Mouse (Mus musculus): ENCODE measurements at regions not wholly inside any gene's neighbourhood (a gene's known extent, or its start where the extent isn't known, plus 50 kb on each side); places are given as distances from the start of the nearest gene placed in this dataset.
"Not testable (repeated sequence)": the region's sequence is repeated elsewhere in the genome, so short reads cannot be mapped to it uniquely, and the experiment has no call there.

GRCm38 (mm10) chr6:144908646-144909045 is 126.9 kb upstream of the Sox5 start:
- Histone ChIP-seq H3K27me3 (replicated peaks) (no peaks in the 10 kb centered on the region), H3K9me3 (no peaks in the 10 kb centered on the region), H3K27ac (no peak overlapping the region), H3K36me3 (no peaks in the 10 kb centered on the region), H3K4me1 (replicated peaks) (no peaks in the 10 kb centered on the region), H3K9ac (no peak overlapping the region), H3K4me2 (replicated peaks) (no peak overlapping the region), H3K4me3 (replicated peaks) (no peak overlapping the region)
- WGBS = 92% methylated on average over 11 of the region's 11 CpGs
- ATAC-seq = no peak

GRCm38 (mm10) chr6:144903156-144903555 is 121.4 kb upstream of the Sox5 start:
- ATAC-seq = no peak
- H3K9me3 ChIP-seq = no peaks in the 10 kb centered on the region
- 58% methylated on average over 10 of the region's 10 CpGs for WGBS
- H3K36me3 ChIP-seq = no peaks in the 10 kb centered on the region
- no peak overlapping the region for H3K9ac ChIP-seq
- H3K27ac ChIP-seq = no peak overlapping the region
- H3K4me3 ChIP-seq (replicated peaks) = no peak overlapping the region
- H3K27me3 ChIP-seq (replicated peaks) = no peaks in the 10 kb centered on the region
- no peak overlapping the region for H3K4me2 ChIP-seq (replicated peaks)
- H3K4me1 ChIP-seq (replicated peaks) = no peaks in the 10 kb centered on the region

GRCm38 (mm10) chr6:144902267-144902995 is 120.7 kb upstream of the Sox5 start:
- Histone ChIP-seq H3K4me1 (replicated peaks) (no peaks in the 10 kb centered on the region), H3K9me3 (no peaks in the 10 kb centered on the region), H3K27ac (no peak overlapping the region), H3K36me3 (no peaks in the 10 kb centered on the region), H3K4me3 (replicated peaks) (no peak overlapping the region), H3K27me3 (replicated peaks) (no peaks in the 10 kb centered on the region), H3K4me2 (replicated peaks) (no peak overlapping the region), H3K9ac (no peak overlapping the region)
- 72% methylated on average over 20 of the region's 20 CpGs for WGBS
- ATAC-seq = no peak

GRCm38 (mm10) chr6:144901825-144902224 is 120.0 kb upstream of the Sox5 start:
- H3K4me2 ChIP-seq (replicated peaks) = no peak overlapping the region
- H3K9me3 ChIP-seq = no peaks in the 10 kb centered on the region
- H3K9ac ChIP-seq = no peak overlapping the region
- H3K36me3 ChIP-seq = no peaks in the 10 kb centered on the region
- ATAC-seq = peak; percentile 61; the same call in 1 of the 2 replicates
- no peaks in the 10 kb centered on the region for H3K27me3 ChIP-seq (replicated peaks)
- H3K27ac ChIP-seq = no peak overlapping the region
- no peaks in the 10 kb centered on the region for H3K4me1 ChIP-seq (replicated peaks)
- no peak overlapping the region for H3K4me3 ChIP-seq (replicated peaks)
- 65% methylated on average over 9 of the region's 9 CpGs for WGBS

- H3K27me3 ChIP-seq (replicated peaks); H3K36me3 ChIP-seq; H3K9ac ChIP-seq; ATAC-seq; H3K9me3 ChIP-seq; H3K4me3 ChIP-seq (replicated peaks); H3K4me1 ChIP-seq (replicated peaks); H3K27ac ChIP-seq; H3K4me2 ChIP-seq (replicated peaks): not testable (repeated sequence)
- WGBS = 92% methylated on average over 7 of the region's 7 CpGs
These were observed 119.1 kb upstream of the Sox5 start for GRCm38 (mm10) chr6:144900858-144901257.

- Histone ChIP-seq H3K9ac (no peak overlapping the region), H3K9me3 (no peaks in the 10 kb centered on the region), H3K4me3 (replicated peaks) (no peak overlapping the region), H3K4me1 (replicated peaks) (no peaks in the 10 kb centered on the region), H3K4me2 (replicated peaks) (no peak overlapping the region), H3K36me3 (no peaks in the 10 kb centered on the region), H3K27ac (no peak overlapping the region), H3K27me3 (replicated peaks) (no peaks in the 10 kb centered on the region)
- WGBS = 66% methylated on average over 3 of the region's 3 CpGs
- ATAC-seq = no peak
These were observed 115.7 kb upstream of the Sox5 start for GRCm38 (mm10) chr6:144897526-144897925.

GRCm38 (mm10) chr6:144890914-144891313 is 109.1 kb upstream of the Sox5 start:
- no peak overlapping the region for H3K27ac ChIP-seq
- no peak overlapping the region for H3K4me2 ChIP-seq (replicated peaks)
- no peaks in the 10 kb centered on the region for H3K36me3 ChIP-seq
- no peak overlapping the region for H3K9ac ChIP-seq
- no peaks in the 10 kb centered on the region for H3K27me3 ChIP-seq (replicated peaks)
- whole genome bisulfite sequencing = 32% methylated on average over 2 of the region's 2 CpGs
- ATAC-seq = no peak
- H3K4me3 ChIP-seq (replicated peaks) = no peak overlapping the region
- no peaks in the 10 kb centered on the region for H3K9me3 ChIP-seq
- no peaks in the 10 kb centered on the region for H3K4me1 ChIP-seq (replicated peaks)

- Histone ChIP-seq H3K9ac (no peak overlapping the region), H3K4me3 (replicated peaks) (no peak overlapping the region), H3K27me3 (replicated peaks) (no peaks in the 10 kb centered on the region), H3K4me1 (replicated peaks) (no peaks in the 10 kb centered on the region), H3K27ac (no peak overlapping the region), H3K36me3 (no peaks in the 10 kb centered on the region), H3K9me3 (no peaks in the 10 kb centered on the region), H3K4me2 (replicated peaks) (no peak overlapping the region)
- peak; percentile 39; the same call in 1 of the 2 replicates for ATAC-seq
- WGBS = 56% methylated on average over 8 of the region's 8 CpGs
These were observed 108.4 kb upstream of the Sox5 start for GRCm38 (mm10) chr6:144890166-144890565.

GRCm38 (mm10) chr6:144883117-144883516 is 101.3 kb upstream of the Sox5 start:
- Histone ChIP-seq H3K9ac (no peak overlapping the region), H3K4me2 (replicated peaks) (no peak overlapping the region), H3K36me3 (no peaks in the 10 kb centered on the region), H3K27me3 (replicated peaks) (no peaks in the 10 kb centered on the region), H3K27ac (no peak overlapping the region), H3K4me1 (replicated peaks) (no peaks in the 10 kb centered on the region), H3K4me3 (replicated peaks) (no peak overlapping the region), H3K9me3 (no peaks in the 10 kb centered on the region)
- no peak for ATAC-seq
- 76% methylated on average over 4 of the region's 4 CpGs for WGBS

GRCm38 (mm10) chr6:144880098-144880497 is 98.3 kb upstream of the Sox5 start:
- Histone ChIP-seq H3K4me1 (replicated peaks) (no peaks in the 10 kb centered on the region), H3K27ac (no peak overlapping the region), H3K27me3 (replicated peaks) (no peaks in the 10 kb centered on the region), H3K36me3 (no peaks in the 10 kb centered on the region), H3K4me2 (replicated peaks) (no peak overlapping the region), H3K9me3 (no peaks in the 10 kb centered on the region), H3K9ac (no peak overlapping the region), H3K4me3 (replicated peaks) (no peak overlapping the region)
- 85% methylated on average over 10 of the region's 10 CpGs for WGBS
- no peak for ATAC-seq

GRCm38 (mm10) chr6:144876758-144877157 is 95.0 kb upstream of the Sox5 start:
- Histone ChIP-seq H3K9ac (no peak overlapping the region), H3K36me3 (no peaks in the 10 kb centered on the region), H3K27ac (no peak overlapping the region), H3K9me3 (no peaks in the 10 kb centered on the region), H3K4me3 (replicated peaks) (no peak overlapping the region), H3K27me3 (replicated peaks) (no peaks in the 10 kb centered on the region), H3K4me2 (replicated peaks) (no peak overlapping the region), H3K4me1 (replicated peaks) (no peaks in the 10 kb centered on the region)
- WGBS = 87% methylated on average over 12 of the region's 12 CpGs
- ATAC-seq = no peak

- H3K27ac ChIP-seq = no peak overlapping the region
- H3K9me3 ChIP-seq = no peaks in the 10 kb centered on the region
- H3K4me1 ChIP-seq (replicated peaks) = no peaks in the 10 kb centered on the region
- H3K9ac ChIP-seq = no peak overlapping the region
- H3K4me3 ChIP-seq (replicated peaks) = no peak overlapping the region
- H3K27me3 ChIP-seq (replicated peaks) = no peaks in the 10 kb centered on the region
- 59% methylated on average over 9 of the region's 9 CpGs for WGBS
- no peak overlapping the region for H3K4me2 ChIP-seq (replicated peaks)
- H3K36me3 ChIP-seq = no peaks in the 10 kb centered on the region
- no peak for ATAC-seq
These were observed 94.1 kb upstream of the Sox5 start for GRCm38 (mm10) chr6:144875862-144876261.

GRCm38 (mm10) chr6:144874251-144874650 is 92.5 kb upstream of the Sox5 start:
- ATAC-seq = no peak
- 81% methylated on average over 5 of the region's 5 CpGs for WGBS
- no peak overlapping the region for H3K4me2 ChIP-seq (replicated peaks)
- H3K4me3 ChIP-seq (replicated peaks) = no peak overlapping the region
- no peaks in the 10 kb centered on the region for H3K9me3 ChIP-seq
- no peaks in the 10 kb centered on the region for H3K27me3 ChIP-seq (replicated peaks)
- no peaks in the 10 kb centered on the region for H3K4me1 ChIP-seq (replicated peaks)
- no peak overlapping the region for H3K9ac ChIP-seq
- H3K36me3 ChIP-seq = no peaks in the 10 kb centered on the region
- H3K27ac ChIP-seq = no peak overlapping the region

All from intestine, embryonic 15.5 days (tissue).